Mouse (Mus musculus) intestine, embryonic 14.5 days (tissue): ENCODE results near the gene Arhgap44. TPM values are rescaled to one million over a fixed set of nuclear protein-coding genes. Genes with fewer than 3 reads are reported as not detected.
A peak's percentile ranks its signal among the peaks of the same experiment; 100 is the strongest.

Source experiments
- ATAC-seq: fragments of 200-750 bp; cut with Nextera tagmentation; replicated peaks from 2 replicates; pipeline ENCODE4 v1.8.0; 2017; ENCODE audit warnings: low read depth, moderate number of reproducible peaks, moderate TSS enrichment, moderate library complexity; ENCODE audit not compliant: low FRiP score, low TSS enrichment
- DNase-seq: peaks from one replicate; pipeline ENCODE4 v3.0.0-alpha.2; 2018; ENCODE audit warnings: low spot score
- H3K27ac ChIP-seq: fragments of 300-500 bp; sonication (generic); 2 replicates; pipeline ENCODE4 v1.5.1; 2014; ENCODE audit warnings: low read depth, mild to moderate bottlenecking, control low read depth
- H3K27me3 ChIP-seq: fragments of 300-500 bp; sonication (generic); replicated peaks from 2 replicates; pipeline ENCODE4 v1.6.1; 2014; ENCODE audit warnings: low read length, control low read depth; ENCODE audit not compliant: control insufficient read depth, insufficient read depth
- H3K36me3 ChIP-seq: fragments of 300-500 bp; sonication (generic); 2 replicates; pipeline ENCODE4 v1.6.1; 2014; ENCODE audit warnings: low read length, control low read depth; ENCODE audit not compliant: control insufficient read depth, insufficient read depth
- H3K4me1 ChIP-seq: fragments of 300-500 bp; sonication (generic); replicated peaks from 2 replicates; pipeline ENCODE4 v1.6.1; 2014; ENCODE audit warnings: low read length, control low read depth, mixed read lengths; ENCODE audit not compliant: control insufficient read depth, insufficient read depth
- H3K4me2 ChIP-seq: fragments of 300-500 bp; sonication (generic); 2 replicates; pipeline ENCODE4 v1.6.1; 2014; ENCODE audit warnings: low read length
- H3K4me3 ChIP-seq: fragments of 300-500 bp; sonication (generic); 2 replicates; pipeline ENCODE4 v1.5.1; 2014; ENCODE audit warnings: low read depth, low read length, control low read depth, mixed read lengths
- H3K9ac ChIP-seq: fragments of 300-500 bp; sonication (generic); 2 replicates; pipeline ENCODE4 v1.6.1; 2014; ENCODE audit warnings: mild to moderate bottlenecking, low read length
- H3K9me3 ChIP-seq: fragments of 300-500 bp; sonication (generic); 2 replicates; pipeline ENCODE4 v1.6.1; 2016; ENCODE audit warnings: low read length, control low read depth; ENCODE audit not compliant: control insufficient read depth
- WGBS: fragments of 180-500 bp; shearing (Covaris S2); extraction: QIAGEN DNeasy Blood & Tissue Kit; methylation state at CpG from one replicate; pipeline ENCODE4 v1.1.7; 2014; 5-methylcytosine and 5-hydroxymethylcytosine counted together
- polyA plus RNA-seq: library from polyadenylated mRNA; unstranded; fragments of >200 nt; fragmentation: Nextera tagmentation; extraction: Ambion mirVana; gene quantifications from 2 replicates; pipeline ENCODE4 v1.2.1, GENCODE M21; 2014

The Arhgap44 gene
- polyA plus RNA-seq, 1 experiment from 2014 or later: 6.2 TPM

DNA sequence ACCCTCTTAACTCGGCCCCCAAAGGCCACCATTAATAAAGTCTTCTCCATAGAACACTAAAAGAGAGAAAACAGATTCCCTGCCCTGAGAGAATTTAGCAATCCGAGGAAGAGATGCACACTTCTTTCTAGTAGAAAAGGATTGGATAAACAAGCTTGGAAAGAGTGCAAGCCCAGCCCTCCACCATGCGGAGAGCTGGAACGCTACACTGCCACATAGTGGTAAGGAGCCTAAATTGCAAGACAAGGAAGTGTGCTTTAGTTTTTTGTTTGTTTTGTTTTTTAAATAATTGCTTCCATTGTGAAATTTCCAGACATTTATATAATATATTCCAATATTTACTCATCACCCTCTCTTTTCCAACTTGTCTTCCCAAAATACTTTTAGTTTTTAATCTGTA is 33.7 kb downstream of the Arhgap44 start:
- Histone ChIP-seq H3K9me3 (no peaks in the 10 kb centered on the region), H3K27ac (no peak overlapping the region), H3K36me3 (no peaks in the 10 kb centered on the region), H3K27me3 (no peaks in the 10 kb centered on the region), H3K4me3 (no peak overlapping the region), H3K9ac (no peak overlapping the region), H3K4me1 (peaks cover 12% of the 10 kb centered on the region), H3K4me2 (no peak overlapping the region)
- 85% methylated on average over 4 of the region's 4 CpGs for WGBS
- no peak for ATAC-seq
- DNase-seq: no peak

DNA sequence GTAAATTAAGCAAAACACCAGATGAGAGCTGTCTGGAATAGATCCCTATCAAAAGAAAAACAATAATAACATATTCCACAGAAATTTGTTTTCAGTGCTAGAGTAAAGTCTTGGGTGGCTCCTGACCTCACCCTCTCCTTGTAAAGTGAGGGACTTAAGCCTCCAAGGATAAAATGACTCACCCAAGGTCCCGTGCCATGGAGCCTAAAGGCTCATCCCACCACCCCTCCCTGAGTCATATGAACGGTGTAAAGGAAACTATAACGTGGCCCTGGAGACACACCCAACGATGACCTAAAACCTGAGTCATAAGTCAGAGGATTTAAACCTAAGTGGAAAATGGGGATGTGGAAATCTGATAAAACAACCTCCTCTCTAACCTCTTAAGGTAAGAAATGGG is 34.1 kb downstream of the Arhgap44 start:
- H3K27me3 ChIP-seq: no peaks in the 10 kb centered on the region
- no peak for ATAC-seq
- no peaks in the 10 kb centered on the region for H3K36me3 ChIP-seq
- no peak overlapping the region for H3K4me2 ChIP-seq
- no peaks in the 10 kb centered on the region for H3K9me3 ChIP-seq
- H3K4me3 ChIP-seq: no peak overlapping the region
- H3K9ac ChIP-seq: no peak overlapping the region
- no peak for DNase-seq
- H3K4me1 ChIP-seq: peaks cover 12% of the 10 kb centered on the region
- 74% methylated on average over 4 of the region's 4 CpGs for WGBS
- no peak overlapping the region for H3K27ac ChIP-seq

DNA sequence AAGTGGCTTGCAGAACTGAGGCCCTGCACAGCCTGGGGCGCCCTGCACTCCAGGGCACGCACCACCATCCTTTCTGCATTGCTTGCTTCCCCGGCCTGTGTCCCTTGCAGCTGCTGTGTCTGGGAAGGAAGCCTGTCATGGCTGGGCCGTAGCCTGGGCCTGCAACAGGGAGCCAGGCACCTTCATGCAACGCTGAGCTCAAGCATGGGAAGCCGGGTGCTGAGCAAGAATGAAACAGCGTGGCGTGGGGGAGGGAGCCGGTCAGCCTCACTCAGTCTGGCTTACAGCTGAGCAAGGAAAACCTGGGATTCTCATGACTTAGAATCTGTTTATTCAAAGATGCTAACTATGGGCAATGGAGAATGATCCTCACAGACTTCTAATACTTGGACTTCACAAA is 36.2 kb downstream of the Arhgap44 start:
- Histone ChIP-seq H3K9ac (no peak overlapping the region), H3K27me3 (no peaks in the 10 kb centered on the region), H3K27ac (no peak overlapping the region), H3K4me1 (peaks cover 12% of the 10 kb centered on the region), H3K36me3 (no peaks in the 10 kb centered on the region), H3K4me3 (no peak overlapping the region), H3K9me3 (no peaks in the 10 kb centered on the region), H3K4me2 (no peak overlapping the region)
- DNase-seq: no peak
- no peak for ATAC-seq
- 68% methylated on average over 9 of the region's 9 CpGs for WGBS

DNA sequence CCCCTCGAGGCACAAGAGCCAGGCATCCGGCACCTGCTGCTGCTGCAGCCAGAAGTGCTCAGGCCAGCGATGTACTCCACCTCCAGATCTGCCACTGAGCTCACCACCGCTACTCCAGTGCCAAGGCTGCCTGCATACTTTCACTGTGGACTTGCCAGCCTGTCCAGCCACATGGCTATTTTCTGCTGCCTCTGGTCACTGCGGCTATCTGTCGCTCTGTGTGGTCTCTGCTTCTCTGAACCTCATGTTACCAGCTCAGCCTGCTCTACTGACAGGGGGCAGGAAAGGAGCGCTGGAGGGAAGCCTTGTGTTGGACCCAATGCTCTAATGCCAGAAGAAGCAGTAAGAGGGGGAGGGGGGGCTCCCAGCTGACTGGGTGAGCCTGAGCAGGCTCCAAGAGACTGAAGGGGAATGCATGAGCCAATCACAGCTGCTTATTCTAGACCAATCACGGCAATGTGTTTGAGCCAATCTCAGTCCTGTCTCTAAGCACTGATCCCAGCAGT is 37.8 kb downstream of the Arhgap44 start:
- H3K27me3 ChIP-seq: no peaks in the 10 kb centered on the region
- ATAC-seq (peak; percentile 55), DNase-seq (no peak)
- no peaks in the 10 kb centered on the region for H3K36me3 ChIP-seq
- no peak overlapping the region for H3K4me3 ChIP-seq
- H3K9me3 ChIP-seq: no peaks in the 10 kb centered on the region
- H3K4me2 ChIP-seq: no peak overlapping the region
- no peak overlapping the region for H3K27ac ChIP-seq
- 44% methylated on average over 8 of the region's 8 CpGs for WGBS
- no peak overlapping the region for H3K9ac ChIP-seq
- H3K4me1 ChIP-seq: peaks cover 12% of the 10 kb centered on the region

DNA sequence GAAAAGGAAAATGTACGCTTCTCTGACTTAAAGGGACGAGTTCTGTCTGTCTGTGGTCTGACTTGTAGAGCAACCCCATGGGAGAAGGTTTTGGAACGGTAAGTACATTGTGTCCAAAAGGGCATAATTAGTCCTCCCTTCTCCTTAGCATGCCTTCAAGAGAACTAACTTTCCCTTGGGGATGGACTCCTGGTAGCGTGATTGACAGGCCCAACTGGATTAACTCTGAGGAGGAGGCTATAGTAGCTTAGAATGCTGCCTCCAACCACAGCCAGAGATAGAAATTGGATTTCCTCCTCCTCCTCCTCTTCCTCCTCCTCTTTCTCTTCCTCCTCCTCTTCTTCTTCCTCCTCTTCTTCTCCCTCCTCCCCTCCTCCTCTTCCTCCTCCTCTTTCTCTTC is 42.5 kb downstream of the Arhgap44 start:
- no peak overlapping the region for H3K27ac ChIP-seq
- DNase-seq (no peak), ATAC-seq (no peak)
- no peak overlapping the region for H3K9ac ChIP-seq
- no peak overlapping the region for H3K4me3 ChIP-seq
- no peaks in the 10 kb centered on the region for H3K9me3 ChIP-seq
- H3K4me2 ChIP-seq: no peak overlapping the region
- H3K4me1 ChIP-seq: peaks cover 6% of the 10 kb centered on the region; the same call in 1 of the 2 replicates
- H3K36me3 ChIP-seq: no peaks in the 10 kb centered on the region
- WGBS: 90% methylated on average over 4 of the region's 4 CpGs
- no peaks in the 10 kb centered on the region for H3K27me3 ChIP-seq

DNA sequence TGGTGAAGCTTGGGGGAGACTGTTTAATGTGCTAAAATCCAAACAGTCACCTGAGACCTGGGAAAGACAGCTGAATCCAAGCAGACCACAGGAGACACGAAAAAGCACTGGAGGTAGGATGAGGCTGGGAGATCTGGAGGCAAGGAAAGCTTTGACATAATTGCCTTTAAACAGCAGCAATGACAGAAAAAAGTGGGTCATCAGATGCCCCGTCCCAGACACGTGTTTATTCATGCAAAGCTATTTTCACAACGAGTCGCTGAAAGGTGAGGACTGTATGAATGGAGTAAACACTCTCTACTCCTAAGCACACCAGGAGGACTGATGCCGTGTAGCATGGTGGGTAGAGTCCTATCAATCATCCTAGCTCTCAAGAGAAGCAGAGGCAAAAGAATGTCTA is 47.0 kb downstream of the Arhgap44 start:
- no peak overlapping the region for H3K4me2 ChIP-seq
- 0 out of 2 replicates have a peak, but pooled peaks cover 11% of the 10 kb centered on the region for H3K4me1 ChIP-seq
- no peak overlapping the region for H3K4me3 ChIP-seq
- H3K9me3 ChIP-seq: no peaks in the 10 kb centered on the region
- DNase-seq: no peak
- no peaks in the 10 kb centered on the region for H3K27me3 ChIP-seq
- H3K27ac ChIP-seq: no peak overlapping the region
- H3K36me3 ChIP-seq: no peaks in the 10 kb centered on the region
- H3K9ac ChIP-seq: no peak overlapping the region
- WGBS: 69% methylated on average over 6 of the region's 6 CpGs
- ATAC-seq: no peak

DNA sequence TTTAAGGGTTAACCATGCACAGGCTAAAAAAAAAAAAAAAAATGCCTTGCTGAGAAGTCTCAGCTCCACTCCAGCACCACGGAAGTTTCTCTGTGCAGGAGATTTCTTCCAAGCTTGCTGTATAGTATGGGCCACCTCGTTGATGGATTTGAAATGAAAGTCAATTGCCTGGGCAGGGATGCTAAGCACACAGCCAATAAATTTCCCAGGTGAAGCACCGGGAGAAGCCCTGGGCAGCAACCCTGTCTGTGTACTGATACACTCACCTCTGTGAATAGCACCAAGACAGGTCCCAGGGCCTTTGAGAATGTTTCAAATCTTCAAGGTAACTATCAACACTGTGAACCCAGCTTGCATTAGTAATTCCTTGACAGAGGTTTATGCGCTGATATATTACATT is 50.7 kb downstream of the Arhgap44 start:
- no peak overlapping the region for H3K4me2 ChIP-seq
- WGBS: 25% methylated on average over 4 of the region's 4 CpGs
- H3K27ac ChIP-seq: no peak overlapping the region
- no peaks in the 10 kb centered on the region for H3K36me3 ChIP-seq
- ATAC-seq (no peak), DNase-seq (no peak)
- no peak overlapping the region for H3K9ac ChIP-seq
- no peak overlapping the region for H3K4me3 ChIP-seq
- H3K4me1 ChIP-seq: 0 out of 2 replicates have a peak, but pooled peaks cover 13% of the 10 kb centered on the region
- H3K9me3 ChIP-seq: no peaks in the 10 kb centered on the region
- no peaks in the 10 kb centered on the region for H3K27me3 ChIP-seq

DNA sequence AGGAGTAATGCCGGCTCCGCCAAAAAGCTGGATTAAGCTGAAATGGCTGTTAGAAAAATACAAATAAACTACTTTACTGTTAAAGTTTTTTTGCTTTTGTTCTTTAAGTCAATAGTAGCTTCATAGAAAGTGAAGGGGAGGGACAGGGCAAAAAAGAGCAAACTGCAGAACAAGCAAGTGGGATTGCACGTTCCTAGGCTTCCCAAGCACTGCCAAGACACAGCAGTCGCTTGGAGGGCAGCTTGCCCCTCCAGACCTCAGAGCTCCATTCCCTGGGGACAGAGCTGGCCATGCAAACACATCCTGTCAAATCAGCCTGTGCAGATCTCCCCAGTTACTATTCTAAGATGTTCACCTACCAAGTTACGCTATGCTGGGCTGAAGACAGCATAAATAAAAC is 51.1 kb downstream of the Arhgap44 start:
- H3K9me3 ChIP-seq: no peaks in the 10 kb centered on the region
- H3K27me3 ChIP-seq: no peaks in the 10 kb centered on the region
- no peak for ATAC-seq
- 0 out of 2 replicates have a peak, but pooled peaks cover 13% of the 10 kb centered on the region for H3K4me1 ChIP-seq
- no peaks in the 10 kb centered on the region for H3K36me3 ChIP-seq
- 38% methylated on average over 5 of the region's 5 CpGs for WGBS
- no peak overlapping the region for H3K4me2 ChIP-seq
- no peak for DNase-seq
- H3K9ac ChIP-seq: no peak overlapping the region
- no peak overlapping the region for H3K27ac ChIP-seq
- no peak overlapping the region for H3K4me3 ChIP-seq

DNA sequence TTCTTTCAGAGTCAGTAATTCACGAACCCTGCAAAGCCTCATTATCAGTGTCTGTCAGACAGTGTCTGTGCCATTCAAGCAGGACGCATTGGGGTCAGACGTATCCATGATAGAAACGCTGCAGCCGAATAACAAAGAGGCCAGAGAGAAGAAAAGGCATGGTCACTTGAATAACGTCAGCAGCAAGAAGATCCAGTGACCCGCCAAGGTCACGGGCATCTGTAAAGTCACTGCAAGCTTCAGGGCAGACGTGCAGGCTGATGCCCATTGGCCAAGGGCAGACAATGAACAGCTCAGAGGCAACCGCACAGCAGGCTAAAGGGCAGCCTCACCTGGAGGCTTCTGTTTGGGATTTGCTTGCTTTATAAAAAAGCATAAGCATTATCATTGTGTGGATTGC is 52.7 kb downstream of the Arhgap44 start:
- DNase-seq (no peak), ATAC-seq (no peak)
- no peak overlapping the region for H3K4me2 ChIP-seq
- H3K4me3 ChIP-seq: no peak overlapping the region
- no peak overlapping the region for H3K9ac ChIP-seq
- no peaks in the 10 kb centered on the region for H3K36me3 ChIP-seq
- H3K4me1 ChIP-seq: 0 out of 2 replicates have a peak, but pooled peaks cover 13% of the 10 kb centered on the region
- H3K27ac ChIP-seq: no peak overlapping the region
- H3K27me3 ChIP-seq: no peaks in the 10 kb centered on the region
- no peaks in the 10 kb centered on the region for H3K9me3 ChIP-seq
- WGBS: 80% methylated on average over 10 of the region's 10 CpGs
